ENCODE assay signal across 9 mouse cellular contexts in genomic region chr12:97888801-97889455, GRCm38 (mm10).
DNase-seq lines count a peak whose midpoint lies in the region; ATAC-seq and TF ChIP-seq lines count a peak whose summit lies in the region.
"Had no signal": no experiment of that assay in that cellular context is flagged by ENCODE, and none has a peak within 500 bp of the region (broad histone marks: within the 10 kb centered on the region; RNA-seq: fewer than 3 reads in every experiment).

No protein-coding gene starts in this region.

- H3K9ac ChIP-seq in heart, embryonic 11.5 days (ENCODE audit: low read depth, low read length): no peak overlapping the region
- no peak overlapping the region for H3K9ac ChIP-seq in heart, adult 2 months (ENCODE audit: low read depth, low read length)
- H3K9ac ChIP-seq in limb, embryonic 14.5 days (ENCODE audit: low read depth, low read length, severe bottlenecking): no peak overlapping the region

- intact Hi-C loops in heart, adult 2 months (cut with DNase I): no loop called here

- no peak overlapping the region for H3K4me3 ChIP-seq in heart, embryonic 11.5 days (ENCODE audit: low read depth, low read length)
- H3K4me3 ChIP-seq in heart, adult 2 months: no peak overlapping the region
- H3K4me3 ChIP-seq in limb, embryonic 14.5 days (replicated peaks; ENCODE audit: low read length): 0 out of 2 replicates have a peak overlapping the region, but pooled peaks have one; percentile 3

- H3K36me3 ChIP-seq in heart, embryonic 11.5 days (ENCODE audit: control insufficient read depth, insufficient read depth, low read length): no peaks in the 10 kb centered on the region
- H3K36me3 ChIP-seq in heart, adult 2 months (ENCODE audit: control insufficient read depth, insufficient read depth, low read length): no peaks in the 10 kb centered on the region
- no peaks in the 10 kb centered on the region for H3K36me3 ChIP-seq in limb, embryonic 14.5 days (ENCODE audit: control insufficient read depth, insufficient read depth, low read length)

- no peak for DNase-seq in heart, adult 2 months
- peak; percentile 19 for DNase-seq in right cerebral cortex, postnatal 25 days
- no peak for DNase-seq in right cerebral cortex, postnatal 4 days
- DNase-seq in limb, embryonic 14.5 days (ENCODE audit: low spot score): peak; percentile 22
- no peak for DNase-seq in natural killer cell, adult 2 months (ENCODE audit: low spot score in 2 of 2)
- no peak for DNase-seq in lung, postnatal 10 days
- DNase-seq: spleen, adult 18-20 months had no signal

- TF ChIP-seq POLR2A in heart, adult 2 months (IDR thresholded peaks at IDR 0.05; ENCODE audit: insufficient read depth, low read depth, low read length): no peak
- TF ChIP-seq POLR2A in limb, embryonic 14.5 days (IDR thresholded peaks at IDR 0.05; ENCODE audit: borderline replicate concordance, extremely low read depth, insufficient read depth, insufficient read length): no peak

- no peaks in the 10 kb centered on the region for H3K27me3 ChIP-seq in heart, embryonic 11.5 days (ENCODE audit: control insufficient read depth, insufficient read depth, low read length)
- no peaks in the 10 kb centered on the region for H3K27me3 ChIP-seq in heart, adult 2 months (ENCODE audit: control insufficient read depth, insufficient read depth, low read length)
- H3K27me3 ChIP-seq in limb, embryonic 14.5 days (ENCODE audit: control insufficient read depth, insufficient read depth, low read length): no peaks in the 10 kb centered on the region

- no peak for TF ChIP-seq EP300 in heart, adult 2 months (IDR thresholded peaks at IDR 0.05; ENCODE audit: insufficient read depth, low read depth, low read length)

- H3K27ac ChIP-seq in heart, embryonic 11.5 days (ENCODE audit: low read depth, low read length): no peak overlapping the region
- no peak overlapping the region for H3K27ac ChIP-seq in heart, adult 2 months
- H3K27ac ChIP-seq in limb, embryonic 14.5 days (replicated peaks; ENCODE audit: low read depth, low read length): no peak overlapping the region

- ATAC-seq in heart, embryonic 11.5 days (replicated peaks; ENCODE audit: insufficient number of reproducible peaks, low FRiP score, low TSS enrichment): no peak
- peak; percentile 47; the same call in 1 of the 2 replicates for ATAC-seq in limb, embryonic 14.5 days (ENCODE audit: low FRiP score, low read depth)
- ATAC-seq in monocyte, adult 5-6 weeks (replicated peaks; ENCODE audit: insufficient number of reproducible peaks, low FRiP score, low TSS enrichment, poor library complexity, severe bottlenecking): no peak

- TF ChIP-seq CTCF in heart, adult 2 months (IDR thresholded peaks at IDR 0.05): no peak

- no peaks in the 10 kb centered on the region for H3K9me3 ChIP-seq in heart, embryonic 11.5 days (replicated peaks; ENCODE audit: control insufficient read depth, low read length)
- no peaks in the 10 kb centered on the region for H3K9me3 ChIP-seq in limb, embryonic 14.5 days (ENCODE audit: control insufficient read depth, low read length)

- 22% methylated on average over 12 of the region's 12 CpGs for WGBS in heart, embryonic 11.5 days (ENCODE audit: insufficient replicate concordance)
- WGBS in heart, adult 2 months: 25% methylated on average over 12 of the region's 12 CpGs
- 7% methylated on average over 12 of the region's 12 CpGs for WGBS in limb, embryonic 14.5 days

- no peaks in the 10 kb centered on the region for H3K4me1 ChIP-seq in heart, embryonic 11.5 days (ENCODE audit: control insufficient read depth, insufficient read depth, low read length)
- H3K4me1 ChIP-seq in heart, adult 2 months (ENCODE audit: control insufficient read depth, insufficient read depth, low read length): no peaks in the 10 kb centered on the region
- peaks cover 3% of the 10 kb centered on the region; the same call in 1 of the 2 replicates for H3K4me1 ChIP-seq in limb, embryonic 14.5 days (ENCODE audit: control insufficient read depth, insufficient read depth, low read length)

- peak overlapping the region; percentile 42 for H3K4me2 ChIP-seq in heart, embryonic 11.5 days
- peak overlapping the region; percentile 36 for H3K4me2 ChIP-seq in limb, embryonic 14.5 days (replicated peaks; ENCODE audit: low read depth, low read length, severe bottlenecking)

- H3K79me2 ChIP-seq in heart, adult 2 months (replicated peaks; ENCODE audit: control insufficient read depth, insufficient read depth, low read length): no peaks in the 10 kb centered on the region

Comparison
In these comparisons a context has a peak if more than half of its experiments do, and no peak if none do; other contexts are left out.
1. DNase-seq: peak in right cerebral cortex, postnatal 25 days (single experiment) and limb, embryonic 14.5 days (single experiment); none in heart, adult 2 months (0 of 2), right cerebral cortex, postnatal 4 days (single experiment), natural killer cell, adult 2 months (0 of 2) and lung, postnatal 10 days (single experiment).